Mouse (Mus musculus): ENCODE measurements around the gene Tram2. TPM values are rescaled to one million over a fixed set of nuclear protein-coding genes. Genes with fewer than 3 reads are reported as not detected.

Tram2 gene
- polyA plus RNA-seq, 2 experiments: 1.2 to 1.8 TPM

GRCm38 (mm10) chr1:21033065-21033791 lies 45.8 kb downstream of the Tram2 start:
- no peak for ATAC-seq (ENCODE audit: insufficient read depth)
- 75% methylated on average over 11 of the region's 11 CpGs for WGBS (ENCODE audit: insufficient replicate concordance)
- no peaks in the 10 kb centered on the region for H3K27me3 ChIP-seq (ENCODE audit: control insufficient read depth, insufficient read depth, low read length)
- no peak for TF ChIP-seq EP300 (IDR thresholded peaks at IDR 0.05; ENCODE audit: low read depth)
- TF ChIP-seq CTCF (IDR thresholded peaks at IDR 0.05; ENCODE audit: low read depth): no peak
- H3K9me3 ChIP-seq (ENCODE audit: control insufficient read depth, low read length): no peaks in the 10 kb centered on the region
- H3K4me1 ChIP-seq (replicated peaks; ENCODE audit: control insufficient read depth in 2 of 2, insufficient read depth in 2 of 2, low read length in 1 of 2): no peaks in the 10 kb centered on the region
- H3K9ac ChIP-seq (replicated peaks): no peak overlapping the region
- no peak for DNase-seq (ENCODE audit: low read depth in 3 of 3, low spot score in 3 of 3)
- H3K4me3 ChIP-seq (ENCODE audit: insufficient read depth in 1 of 2, low read depth in 2 of 2, low read length in 2 of 2): no peak overlapping the region
- H3K4me2 ChIP-seq (ENCODE audit: low read depth): no peak overlapping the region
- H3K36me3 ChIP-seq (replicated peaks; ENCODE audit: control insufficient read depth, insufficient read depth, low read depth): no peaks in the 10 kb centered on the region
- no peak overlapping the region for H3K27ac ChIP-seq

GRCm38 (mm10) chr1:21031650-21032049 lies 47.4 kb downstream of the Tram2 start:
- H3K4me1 ChIP-seq (replicated peaks; ENCODE audit: control insufficient read depth in 2 of 2, insufficient read depth in 2 of 2, low read length in 1 of 2): no peaks in the 10 kb centered on the region; a peak in 1 of 4 replicates
- no peak overlapping the region for H3K4me2 ChIP-seq (ENCODE audit: low read depth)
- TF ChIP-seq EP300 (IDR thresholded peaks at IDR 0.05; ENCODE audit: low read depth): no peak
- no peak for TF ChIP-seq CTCF (IDR thresholded peaks at IDR 0.05; ENCODE audit: low read depth)
- no peaks in the 10 kb centered on the region for H3K36me3 ChIP-seq (replicated peaks; ENCODE audit: control insufficient read depth, insufficient read depth, low read depth)
- H3K27me3 ChIP-seq (ENCODE audit: control insufficient read depth, insufficient read depth, low read length): no peaks in the 10 kb centered on the region
- no peak overlapping the region for H3K4me3 ChIP-seq (ENCODE audit: insufficient read depth in 1 of 2, low read depth in 2 of 2, low read length in 2 of 2)
- no peaks in the 10 kb centered on the region for H3K9me3 ChIP-seq (ENCODE audit: control insufficient read depth, low read length)
- no peak overlapping the region for H3K27ac ChIP-seq
- DNase-seq (ENCODE audit: low read depth in 3 of 3, low spot score in 3 of 3) (no peak), ATAC-seq (ENCODE audit: insufficient read depth) (no peak)
- no peak overlapping the region for H3K9ac ChIP-seq (replicated peaks)
- 71% methylated on average over 2 of the region's 2 CpGs for WGBS (ENCODE audit: insufficient replicate concordance)

- Histone ChIP-seq H3K9ac (replicated peaks) (no peak overlapping the region), H3K9me3 (ENCODE audit: control insufficient read depth, low read length) (no peaks in the 10 kb centered on the region), H3K4me1 (replicated peaks; ENCODE audit: control insufficient read depth in 2 of 2, insufficient read depth in 2 of 2, low read length in 1 of 2) (no peaks in the 10 kb centered on the region; a peak in 1 of 4 replicates), H3K4me3 (ENCODE audit: insufficient read depth in 1 of 2, low read depth in 2 of 2, low read length in 2 of 2) (no peak overlapping the region), H3K36me3 (replicated peaks; ENCODE audit: control insufficient read depth, insufficient read depth, low read depth) (no peaks in the 10 kb centered on the region), H3K4me2 (ENCODE audit: low read depth) (no peak overlapping the region), H3K27me3 (ENCODE audit: control insufficient read depth, insufficient read depth, low read length) (no peaks in the 10 kb centered on the region), H3K27ac (no peak overlapping the region)
- DNase-seq (ENCODE audit: low read depth in 3 of 3, low spot score in 3 of 3) (no peak), ATAC-seq (ENCODE audit: insufficient read depth) (no peak)
- WGBS (ENCODE audit: insufficient replicate concordance): 72% methylated on average over 4 of the region's 4 CpGs
- TF ChIP-seq CTCF (IDR thresholded peaks at IDR 0.05; ENCODE audit: low read depth) (no peak), EP300 (IDR thresholded peaks at IDR 0.05; ENCODE audit: low read depth) (no peak)
Observed at GRCm38 (mm10) chr1:21029000-21029399, 50.0 kb downstream of the Tram2 start.

GRCm38 (mm10) chr1:21026534-21026933 lies 52.5 kb downstream of the Tram2 start:
- no peaks in the 10 kb centered on the region for H3K9me3 ChIP-seq (ENCODE audit: control insufficient read depth, low read length)
- H3K27me3 ChIP-seq (ENCODE audit: control insufficient read depth, insufficient read depth, low read length): no peaks in the 10 kb centered on the region
- DNase-seq (ENCODE audit: low read depth in 3 of 3, low spot score in 3 of 3) (no peak), ATAC-seq (ENCODE audit: insufficient read depth) (no peak)
- TF ChIP-seq EP300 (IDR thresholded peaks at IDR 0.05; ENCODE audit: low read depth) (no peak), CTCF (IDR thresholded peaks at IDR 0.05; ENCODE audit: low read depth) (no peak)
- H3K36me3 ChIP-seq (replicated peaks; ENCODE audit: control insufficient read depth, insufficient read depth, low read depth): no peaks in the 10 kb centered on the region
- H3K4me1 ChIP-seq (replicated peaks; ENCODE audit: control insufficient read depth in 2 of 2, insufficient read depth in 2 of 2, low read length in 1 of 2): no peaks in the 10 kb centered on the region; a peak in 1 of 4 replicates
- H3K9ac ChIP-seq (replicated peaks): no peak overlapping the region
- no peak overlapping the region for H3K4me2 ChIP-seq (ENCODE audit: low read depth)
- no peak overlapping the region for H3K4me3 ChIP-seq (ENCODE audit: insufficient read depth in 1 of 2, low read depth in 2 of 2, low read length in 2 of 2)
- no peak overlapping the region for H3K27ac ChIP-seq
- WGBS (ENCODE audit: insufficient replicate concordance): 63% methylated on average over 7 of the region's 7 CpGs

- no peaks in the 10 kb centered on the region for H3K9me3 ChIP-seq (ENCODE audit: control insufficient read depth, low read length)
- no peak for ATAC-seq (ENCODE audit: insufficient read depth)
- no peaks in the 10 kb centered on the region for H3K27me3 ChIP-seq (ENCODE audit: control insufficient read depth, insufficient read depth, low read length)
- 17% methylated on average over 5 of the region's 5 CpGs for WGBS (ENCODE audit: insufficient replicate concordance)
- no peak overlapping the region for H3K4me3 ChIP-seq (ENCODE audit: insufficient read depth in 1 of 2, low read depth in 2 of 2, low read length in 2 of 2)
- TF ChIP-seq EP300 (IDR thresholded peaks at IDR 0.05; ENCODE audit: low read depth) (no peak), CTCF (IDR thresholded peaks at IDR 0.05; ENCODE audit: low read depth) (no peak)
- no peaks in the 10 kb centered on the region; a peak in 1 of 4 replicates for H3K4me1 ChIP-seq (replicated peaks; ENCODE audit: control insufficient read depth in 2 of 2, insufficient read depth in 2 of 2, low read length in 1 of 2)
- H3K4me2 ChIP-seq (ENCODE audit: low read depth): no peak overlapping the region
- H3K27ac ChIP-seq: no peak overlapping the region
- no peak overlapping the region for H3K9ac ChIP-seq (replicated peaks)
- no peak for DNase-seq (ENCODE audit: low read depth in 3 of 3, low spot score in 3 of 3)
- no peaks in the 10 kb centered on the region for H3K36me3 ChIP-seq (replicated peaks; ENCODE audit: control insufficient read depth, insufficient read depth, low read depth)
Observed at GRCm38 (mm10) chr1:21025203-21025602, 53.8 kb downstream of the Tram2 start.
